Mouse (Mus musculus) A20 (cell line): ENCODE data around the gene Cnot1.

Experiments
- DNase-seq: peaks from one replicate; pipeline ENCODE4 v3.0.0-alpha.2; 2011; ENCODE audit warnings: low read depth, low spot score

Gene Cnot1

DNA sequence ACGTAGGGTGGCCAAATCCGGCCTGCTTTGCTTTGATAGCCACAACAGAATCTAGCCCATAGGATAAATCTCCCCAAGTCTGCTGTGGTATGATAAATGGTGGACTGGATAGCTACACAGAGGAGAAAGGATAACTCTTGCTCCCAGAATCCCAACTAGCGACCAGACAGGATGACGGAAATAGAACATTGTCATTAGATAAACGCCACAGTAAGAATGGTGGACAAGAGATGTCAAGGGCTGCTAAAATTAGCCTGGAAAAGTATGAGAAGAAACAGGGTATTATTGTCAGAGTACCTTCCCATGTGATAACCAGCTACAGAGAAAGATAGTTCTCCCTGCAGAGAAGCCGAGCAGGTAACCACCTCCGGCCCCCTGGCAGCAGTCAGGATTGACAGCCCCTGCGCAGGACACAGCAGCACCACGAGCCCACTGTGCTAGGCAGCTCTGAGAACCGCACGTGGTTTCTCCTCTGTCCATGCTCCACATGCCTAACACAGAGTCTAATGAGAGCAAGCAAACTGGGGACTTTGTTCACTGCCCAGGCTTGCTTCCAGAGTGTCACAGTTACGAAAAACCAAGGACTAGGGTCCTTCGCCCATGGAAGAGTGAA is 116.2 kb downstream of the Cnot1 start:
- DNase-seq: peak; percentile 29

- DNase-seq: no peak
Observed at GRCm38 (mm10) chr8:95688073-95688672, 119.1 kb downstream of the Cnot1 start.

DNA sequence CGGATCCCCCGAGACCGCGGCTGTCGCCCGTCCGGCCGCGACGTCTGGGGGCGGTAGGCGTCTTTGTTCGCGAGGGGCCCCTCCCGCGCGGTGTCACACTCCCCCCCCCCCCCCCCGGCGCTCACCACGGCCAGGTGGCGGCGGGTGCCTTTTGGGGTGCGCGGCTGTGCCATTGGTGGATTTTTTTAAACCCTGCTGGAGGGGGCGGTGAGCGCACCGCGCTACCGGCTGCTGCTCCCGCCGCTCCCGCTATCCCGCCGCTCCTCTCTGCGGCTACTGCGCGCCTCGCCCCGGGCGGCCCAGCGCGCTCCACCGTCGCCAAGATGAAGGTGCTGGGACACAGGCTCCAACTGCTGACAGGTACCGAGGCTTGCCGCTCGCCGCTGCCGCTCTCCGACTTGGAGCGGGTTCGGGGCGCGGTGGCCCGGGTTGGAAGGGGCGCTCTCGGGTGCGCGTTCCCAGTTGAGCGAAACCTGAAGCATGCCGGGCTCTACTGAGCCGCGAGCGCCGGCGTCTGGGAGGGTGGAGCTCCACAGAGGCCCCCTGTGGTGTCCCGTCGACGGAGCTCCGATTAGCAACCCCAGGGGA is 129.1 kb downstream of the Cnot1 start:
- DNase-seq: no peak

GRCm38 (mm10) chr8:95677591-95678023 is 129.7 kb downstream of the Cnot1 start:
- no peak for DNase-seq

DNA sequence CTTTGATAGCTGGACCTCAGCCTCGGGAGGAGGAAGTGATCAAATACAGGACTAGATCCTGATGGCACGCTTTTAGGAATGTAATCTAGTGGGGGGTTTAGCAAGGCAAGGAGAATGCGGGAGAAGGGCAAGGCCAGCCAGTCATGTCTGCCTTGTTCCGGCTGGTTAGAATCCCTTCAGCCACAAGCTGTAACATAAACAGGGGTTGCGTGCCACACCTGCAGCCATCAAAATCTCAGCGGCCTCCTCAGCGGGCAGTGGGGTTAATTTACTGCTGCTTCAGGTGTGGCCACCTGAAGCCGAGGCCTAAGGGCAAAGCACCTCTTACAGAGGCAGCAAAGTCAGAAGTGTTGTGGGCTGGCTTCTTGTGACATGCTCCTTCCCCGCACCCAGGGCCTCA is 130.6 kb downstream of the Cnot1 start, which contains the start of gene Ndrg4:
Gene Ndrg4 (plus strand): TSS at position 350 of the 400 bp plus-strand sequence.
- no peak for DNase-seq

GRCm38 (mm10) chr8:95672811-95673210 is 134.5 kb downstream of the Cnot1 start:
- no peak for DNase-seq

DNA sequence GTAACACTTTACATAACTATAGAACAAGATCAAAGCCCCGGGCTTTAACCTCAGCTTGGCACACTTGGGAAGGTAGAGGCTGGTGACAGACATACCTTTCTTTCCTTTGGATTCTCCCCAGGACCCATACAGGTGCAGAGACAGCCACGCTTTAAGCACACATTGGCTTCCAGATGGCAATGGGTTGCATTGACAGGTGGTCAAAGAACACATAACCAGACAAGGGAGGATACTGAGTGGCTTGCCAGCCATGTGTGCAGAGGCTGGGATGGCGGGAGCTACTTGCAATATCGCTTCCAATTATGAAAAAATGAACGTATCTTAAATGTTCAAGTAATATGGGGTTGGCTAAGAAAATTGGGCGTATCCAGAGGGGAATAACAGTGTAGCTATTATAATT is 135.4 kb downstream of the Cnot1 start:
- DNase-seq: no peak

- no peak for DNase-seq
Observed at GRCm38 (mm10) chr8:95669967-95670366, 137.3 kb downstream of the Cnot1 start.
